Mouse (Mus musculus) mesoderm, embryonic 11.5 days (tissue): ENCODE results near the gene Ntpcr.

Source experiments
- DNase-seq: peaks from one replicate; pipeline ENCODE4 v3.0.0-alpha.2; 2012; ENCODE audit warnings: low read depth, low spot score

The Ntpcr gene

DNA sequence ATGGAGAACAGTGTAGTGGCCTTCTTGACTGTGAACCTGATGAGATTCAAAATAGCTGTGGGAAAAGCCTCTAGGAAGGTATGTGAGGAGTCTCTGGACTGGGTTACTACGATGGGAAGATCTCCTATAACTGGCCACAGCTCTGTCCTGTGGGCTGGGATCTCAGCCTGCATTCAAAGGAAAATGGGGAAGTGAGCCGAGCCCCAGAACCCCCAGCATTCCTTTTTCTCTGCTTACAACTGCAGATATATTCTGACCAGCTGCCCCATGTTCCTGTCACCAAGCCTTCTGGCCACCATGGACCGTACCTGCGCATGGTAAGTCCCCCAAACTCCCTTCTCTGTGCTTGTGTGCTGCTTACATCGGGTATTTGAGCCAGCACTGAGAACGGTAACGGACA is at the start of gene Ntpcr:
TSS of gene Ntpcr (plus strand) at position 218 of the 400 bp plus-strand sequence.
- DNase-seq: no peak

DNA sequence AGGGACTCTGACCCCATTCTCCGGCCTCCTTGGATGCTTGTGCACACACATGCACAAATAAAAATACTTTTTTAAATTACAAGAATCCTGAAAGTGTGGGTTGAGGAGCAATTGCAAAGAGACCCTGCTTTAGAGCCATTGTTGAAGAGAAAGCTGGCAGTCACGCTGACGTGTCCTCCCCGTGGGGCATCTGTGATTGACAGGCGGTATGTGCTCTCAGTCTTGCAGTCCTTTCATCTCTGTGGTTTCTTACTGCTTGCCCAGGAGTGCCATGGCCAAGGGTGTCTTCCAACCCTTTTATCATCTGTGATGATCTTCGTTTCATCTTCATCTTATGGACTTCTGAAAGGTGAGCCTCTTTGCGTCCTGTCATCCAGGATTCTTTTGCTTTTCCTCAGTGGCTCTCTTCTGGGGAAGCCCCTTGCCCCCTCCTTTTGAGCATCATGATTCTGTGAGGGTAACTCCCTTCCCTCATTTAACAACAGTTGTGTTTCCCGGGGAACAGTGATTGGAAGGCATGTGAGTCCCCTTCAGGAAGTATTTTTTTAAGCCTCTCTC is 48.8 kb upstream of the Ntpcr start:
- DNase-seq: no peak

DNA sequence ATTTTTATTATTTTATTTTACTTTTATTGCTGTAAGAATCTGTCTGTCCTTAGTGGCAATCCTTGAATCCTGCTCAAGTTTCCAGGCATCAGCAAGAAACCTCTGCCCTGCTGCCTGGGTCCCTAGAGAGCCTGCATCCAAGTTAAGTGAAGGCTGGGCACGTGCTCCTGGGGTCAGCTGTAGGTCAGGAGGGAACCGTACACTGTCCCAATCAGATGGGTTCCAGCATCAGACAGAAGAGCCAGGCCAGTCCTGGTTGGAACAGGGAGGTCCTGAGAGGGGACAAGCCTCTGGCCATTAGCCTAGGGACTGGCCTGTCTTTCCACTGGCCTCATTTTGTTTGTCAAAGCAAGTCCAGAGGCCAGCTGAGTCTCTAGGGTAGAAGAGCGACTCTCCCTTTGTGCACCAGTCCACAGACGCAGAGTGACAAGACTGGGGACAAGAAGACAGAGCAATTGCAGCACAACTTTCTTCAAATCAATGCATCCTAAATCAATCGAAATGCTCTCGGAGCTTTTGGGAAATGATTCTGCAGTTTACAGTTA is 44.5 kb upstream of the Ntpcr start:
- DNase-seq: no peak

DNA sequence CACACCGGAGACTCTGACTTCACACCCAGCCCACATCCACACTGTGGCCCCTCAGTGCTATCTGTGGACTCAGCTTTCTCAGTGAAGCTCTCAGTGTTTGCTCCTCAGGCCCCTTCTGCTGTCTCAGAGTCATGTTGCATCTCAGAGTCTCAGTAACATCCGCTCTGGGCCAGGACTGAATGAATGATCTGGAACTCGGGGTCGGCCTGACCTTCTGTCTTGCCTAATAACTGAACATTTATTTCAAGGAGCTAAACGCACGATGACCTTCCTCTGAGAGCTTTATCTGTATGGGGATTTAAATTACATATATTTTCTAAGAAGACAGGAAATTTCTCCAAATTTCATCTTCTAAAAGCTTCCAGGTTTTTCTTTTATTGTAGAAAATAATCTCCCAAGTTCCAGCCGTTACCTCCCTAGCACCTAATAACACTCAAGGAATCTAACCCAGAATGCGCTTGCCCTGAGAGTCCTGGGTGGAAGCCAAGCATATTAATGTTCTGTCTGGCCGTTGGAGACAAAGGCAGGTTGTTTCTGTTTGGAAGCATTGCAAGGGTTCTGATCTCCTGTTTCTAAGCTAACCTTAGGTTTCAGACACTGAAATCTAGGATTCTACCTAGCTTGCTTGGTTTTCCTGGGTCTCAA is 43.4 kb upstream of the Ntpcr start:
- no peak for DNase-seq

DNA sequence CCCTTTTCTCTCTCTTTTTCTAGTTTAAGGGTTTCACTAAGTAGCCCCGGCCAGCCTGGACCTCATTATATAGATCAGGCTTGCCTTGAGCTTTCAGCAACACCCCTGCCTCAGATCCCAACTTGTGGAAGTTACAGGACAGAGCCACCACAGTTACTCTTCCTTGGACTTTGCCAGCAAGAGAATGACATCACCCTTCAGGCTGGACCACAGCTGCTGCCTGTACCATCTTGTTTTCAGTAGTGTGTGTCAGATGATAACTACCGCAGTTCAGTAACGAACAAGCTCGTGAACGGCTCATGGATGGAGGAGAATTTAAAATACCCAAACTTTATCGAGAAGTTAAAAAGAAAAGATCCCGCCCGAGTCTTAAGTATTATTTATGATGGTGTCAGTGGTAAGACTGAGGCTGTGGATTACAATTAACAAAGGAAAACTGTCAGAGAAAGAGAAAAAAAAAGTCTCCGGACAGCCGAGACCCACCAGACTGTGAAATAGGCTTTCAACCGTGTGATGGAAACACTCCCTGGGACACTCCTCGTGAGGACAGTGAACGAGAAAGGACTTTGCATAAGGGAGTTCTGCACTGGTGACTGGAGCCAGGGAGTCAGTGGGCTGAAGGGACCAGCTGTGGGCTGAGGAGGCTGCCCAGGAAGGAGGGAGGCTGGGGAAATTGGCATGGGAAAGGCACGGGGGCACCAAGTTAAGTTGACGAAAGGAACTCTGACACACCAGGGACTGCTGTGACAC is 39.4 kb upstream of the Ntpcr start:
- DNase-seq: no peak

DNA sequence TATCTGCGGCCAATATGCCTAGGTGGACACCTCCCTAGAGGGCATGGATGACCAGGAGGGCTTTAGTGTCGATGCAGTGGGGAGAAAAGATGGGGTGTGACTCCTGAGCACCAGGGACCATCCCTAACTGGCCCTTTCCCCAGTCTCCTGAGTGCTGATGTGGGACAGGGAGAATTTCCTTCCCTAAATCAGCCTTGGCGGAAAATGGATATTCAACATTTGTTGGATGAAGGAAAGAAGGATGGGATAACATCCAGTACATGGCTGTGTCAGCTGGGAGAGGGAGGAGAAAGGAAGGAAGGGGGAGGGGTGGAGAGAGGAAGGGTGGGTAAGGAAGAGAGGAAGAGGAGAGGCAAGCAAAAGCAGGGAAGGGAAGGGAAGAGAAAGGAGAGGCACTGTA is 38.8 kb upstream of the Ntpcr start:
- no peak for DNase-seq

DNA sequence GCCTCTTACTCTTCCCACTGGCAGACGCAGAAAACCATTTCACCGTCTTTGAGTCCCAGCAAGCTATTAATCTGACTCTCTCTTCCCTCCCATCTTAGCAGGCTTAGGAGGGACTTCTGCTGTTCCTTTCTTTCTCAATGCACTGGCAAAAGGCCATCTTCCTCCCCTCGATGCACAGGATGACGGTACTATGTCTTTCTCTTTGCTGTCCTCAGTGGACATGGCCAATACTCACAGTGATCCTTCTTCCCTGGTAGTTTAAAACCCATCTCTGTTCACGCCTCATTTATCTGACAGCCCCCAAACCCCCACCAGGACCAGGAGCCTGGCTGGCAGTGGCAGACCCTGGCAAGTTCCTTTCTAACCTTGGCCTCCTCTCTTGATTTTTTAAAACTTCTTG is 37.3 kb upstream of the Ntpcr start:
- no peak for DNase-seq

DNA sequence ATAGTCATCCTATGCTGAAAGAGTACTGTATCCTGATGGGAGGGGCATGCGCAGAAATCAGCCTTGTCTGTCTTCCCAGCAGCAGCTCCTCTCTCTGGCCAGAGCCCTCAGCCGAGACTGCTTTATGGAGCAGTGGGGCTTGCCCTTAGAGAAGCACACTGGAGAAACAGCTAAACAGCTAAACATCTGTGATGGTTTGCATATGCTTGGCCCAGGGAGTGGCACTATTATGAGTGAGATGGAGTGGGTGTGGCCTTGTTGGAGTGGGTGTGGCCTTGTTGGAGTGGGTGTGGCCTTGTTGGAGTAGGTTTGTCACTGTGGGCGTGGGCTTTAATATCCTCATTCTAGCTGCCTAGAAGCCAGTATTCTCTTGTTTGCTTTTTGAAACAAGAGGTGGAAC is 36.6 kb upstream of the Ntpcr start:
- DNase-seq: no peak

DNA sequence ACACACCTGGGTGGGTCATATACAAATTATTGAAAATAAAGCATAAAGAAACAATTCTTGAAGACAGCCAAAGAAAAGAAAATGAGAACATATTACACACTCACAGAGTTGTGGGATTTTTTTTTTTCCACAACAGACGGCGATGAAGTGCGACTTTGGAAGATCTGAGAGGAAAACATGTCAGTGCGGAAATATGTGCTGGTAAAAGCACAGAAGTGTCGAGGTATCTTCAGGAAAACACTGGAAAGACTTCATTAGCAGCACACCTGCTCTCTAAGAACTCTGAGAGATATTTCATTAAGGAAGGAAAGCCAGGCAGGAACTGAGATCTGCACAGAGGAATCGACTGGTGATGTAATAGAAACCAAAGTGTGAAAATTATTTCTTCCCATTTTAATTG is 33.8 kb upstream of the Ntpcr start:
- DNase-seq: no peak

DNA sequence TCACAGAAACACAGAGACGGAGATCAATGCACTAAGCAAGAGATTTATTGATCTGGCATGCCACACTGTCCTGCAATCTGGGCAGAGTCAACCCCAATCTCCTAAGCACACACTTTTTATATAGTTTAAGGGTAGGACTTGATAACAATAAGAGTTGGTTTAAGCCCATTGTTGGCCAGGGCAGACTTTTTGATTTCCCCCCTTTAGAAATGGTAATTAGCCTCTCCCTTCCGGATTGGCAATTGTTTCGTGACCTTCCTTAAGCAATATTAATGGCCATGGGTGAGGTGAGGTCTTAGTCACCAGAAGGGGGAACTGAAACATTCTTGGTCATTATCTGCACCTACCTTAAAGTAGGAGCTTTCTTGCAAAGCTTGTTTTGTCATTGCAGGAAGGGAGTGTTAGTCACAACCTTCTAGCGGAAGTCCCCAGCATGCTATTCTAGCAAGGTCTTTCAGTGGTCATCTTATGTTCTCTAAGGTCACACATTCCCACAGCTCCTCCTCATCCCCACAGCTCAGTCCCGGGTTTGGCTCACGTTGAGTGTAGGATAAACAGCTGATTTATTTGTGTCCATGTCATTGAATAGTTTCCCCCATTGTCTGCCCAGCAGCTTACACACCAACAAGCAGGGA is 30.3 kb upstream of the Ntpcr start:
- DNase-seq: no peak

DNA sequence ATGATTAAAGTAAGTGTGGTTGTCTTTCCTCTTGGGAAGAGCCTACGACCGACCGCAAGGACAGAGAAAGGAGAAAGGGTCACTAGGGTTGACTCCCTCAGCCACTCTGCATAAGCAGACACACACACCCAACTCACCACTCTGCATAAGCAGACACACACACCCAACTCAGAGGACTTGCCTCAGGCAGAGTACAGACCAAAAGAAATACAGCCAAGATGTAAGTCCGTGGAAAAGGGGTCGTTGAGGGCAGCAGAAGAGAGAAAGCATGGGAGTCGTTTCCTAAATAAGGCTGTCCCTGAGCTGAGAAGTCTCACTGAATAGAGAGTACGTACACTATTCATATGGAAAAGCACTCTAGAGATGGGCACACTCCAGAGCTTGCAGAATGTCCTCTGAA is 29.4 kb upstream of the Ntpcr start:
- DNase-seq: no peak

DNA sequence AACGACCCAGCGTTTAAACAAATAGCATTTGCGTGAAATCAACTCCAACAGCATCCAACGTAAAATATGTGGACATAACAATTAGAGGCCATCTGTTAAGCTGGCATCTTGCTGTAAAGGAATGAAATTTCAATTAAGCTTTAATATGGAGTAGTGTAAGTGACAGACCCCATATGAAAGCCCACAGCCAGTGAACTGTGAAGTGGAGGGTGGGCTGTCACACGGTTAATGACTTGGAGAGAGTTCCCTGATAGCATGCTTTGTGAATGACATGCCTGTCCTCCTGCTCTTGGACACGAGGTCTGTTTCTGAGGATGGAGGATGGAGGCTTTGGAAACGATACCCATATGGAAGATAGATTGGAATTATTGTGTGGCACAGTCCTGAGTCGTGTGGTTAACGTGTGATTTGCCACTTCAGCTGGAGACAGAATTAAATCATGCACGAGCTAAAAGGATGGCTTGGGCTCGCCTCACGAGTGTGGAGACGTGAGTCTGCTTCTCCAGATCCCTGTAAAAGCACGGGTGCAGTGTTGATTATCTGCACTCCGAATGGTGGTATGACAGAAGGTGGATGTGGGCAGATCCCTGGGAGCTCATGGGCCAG is 26.8 kb upstream of the Ntpcr start:
- DNase-seq: no peak

DNA sequence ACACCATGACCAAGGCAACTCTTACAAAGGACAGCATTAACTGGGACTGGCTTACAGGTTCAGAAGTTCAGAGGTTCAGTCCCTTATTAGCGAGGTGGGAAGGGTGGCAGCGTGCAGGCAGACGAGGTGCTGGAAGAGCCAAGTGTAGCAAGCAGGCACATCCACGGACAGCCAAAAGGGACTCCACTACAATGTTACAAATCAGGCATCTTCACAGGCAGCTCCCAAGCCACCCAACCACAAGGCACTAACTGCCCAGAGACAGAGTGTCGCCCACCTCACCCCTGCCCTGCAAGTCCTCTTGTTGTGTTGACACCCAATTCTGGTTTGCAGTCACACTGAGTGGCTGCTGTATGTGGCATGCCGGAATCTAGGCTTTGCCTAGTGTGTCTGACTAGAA is 25.3 kb upstream of the Ntpcr start:
- DNase-seq: no peak

DNA sequence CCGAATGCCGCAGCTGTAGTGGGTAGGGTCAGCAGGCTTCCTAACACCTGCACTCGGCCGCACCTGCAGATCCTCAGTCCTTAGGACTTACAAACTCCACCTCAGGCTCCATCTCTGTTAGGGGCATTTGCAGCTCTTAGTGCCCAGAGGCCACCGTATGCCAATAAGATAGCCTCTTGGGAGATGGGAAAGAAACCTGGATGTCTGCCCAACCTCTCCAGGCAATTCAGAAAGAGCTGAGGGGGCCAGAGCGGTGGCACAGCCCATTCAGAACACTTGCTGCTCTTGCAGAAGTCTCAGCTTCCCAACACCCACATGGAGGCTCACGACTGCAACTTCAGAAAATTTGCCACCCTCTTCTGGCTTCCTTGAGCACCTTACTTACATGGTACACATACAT is 23.9 kb upstream of the Ntpcr start:
- DNase-seq: no peak

DNA sequence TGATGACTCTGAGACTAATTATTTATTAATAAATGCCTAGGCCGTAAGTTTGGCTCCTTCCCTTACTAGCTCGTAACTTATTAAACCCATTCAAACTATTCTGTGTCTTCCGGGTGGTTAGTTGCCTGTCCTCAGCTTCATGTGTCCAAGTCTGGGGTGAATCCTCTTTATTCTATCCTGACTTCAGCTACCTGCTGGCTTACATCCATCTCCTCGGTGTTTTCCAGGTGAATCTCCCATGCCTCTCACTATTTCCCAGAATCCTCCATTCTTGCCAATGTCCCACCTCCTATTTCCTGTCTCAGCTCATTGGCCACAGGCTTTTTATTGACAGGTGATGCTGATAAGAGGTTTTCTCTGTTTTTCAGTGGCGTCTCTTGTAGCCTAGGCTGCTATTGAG is 20.6 kb upstream of the Ntpcr start:
- no peak for DNase-seq

DNA sequence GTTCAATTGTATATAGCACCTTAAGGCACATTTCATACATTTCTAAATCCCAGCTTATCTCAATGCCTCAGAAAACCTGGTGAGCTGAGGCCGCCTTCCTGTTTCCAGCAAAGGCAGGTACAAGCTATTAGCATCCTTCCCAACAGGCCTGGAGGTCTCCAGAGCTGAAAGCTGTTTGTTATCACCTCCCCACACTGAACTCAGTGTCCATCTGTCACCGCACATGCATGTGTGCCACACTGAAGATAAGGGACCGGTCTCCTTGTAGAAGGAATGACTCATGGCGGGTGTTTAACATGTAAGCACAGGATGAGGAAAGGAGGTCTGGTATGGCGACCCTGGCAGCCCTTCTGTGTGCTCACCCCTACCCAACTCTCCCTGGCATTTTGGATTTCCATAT is 18.2 kb upstream of the Ntpcr start:
- DNase-seq: no peak

DNA sequence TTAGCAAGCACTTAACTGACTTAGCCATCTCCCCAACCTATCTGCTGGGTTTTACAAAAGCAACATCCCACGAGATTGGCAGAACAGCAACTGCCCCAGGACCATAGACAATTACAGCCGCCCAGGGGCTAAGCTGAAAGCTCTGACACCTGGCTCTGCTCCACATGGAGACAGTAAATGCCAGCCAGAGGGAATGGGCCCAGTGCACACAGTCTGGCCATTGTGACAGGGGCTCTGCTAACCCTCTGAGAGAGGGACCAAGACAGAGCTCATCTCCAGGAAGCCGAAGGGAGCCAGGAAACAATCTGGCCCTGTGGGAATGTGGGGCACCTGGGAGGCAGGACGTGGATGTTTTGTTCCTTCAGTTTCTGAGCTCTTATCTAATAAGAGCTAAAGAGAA is 13.6 kb upstream of the Ntpcr start:
- DNase-seq: no peak

DNA sequence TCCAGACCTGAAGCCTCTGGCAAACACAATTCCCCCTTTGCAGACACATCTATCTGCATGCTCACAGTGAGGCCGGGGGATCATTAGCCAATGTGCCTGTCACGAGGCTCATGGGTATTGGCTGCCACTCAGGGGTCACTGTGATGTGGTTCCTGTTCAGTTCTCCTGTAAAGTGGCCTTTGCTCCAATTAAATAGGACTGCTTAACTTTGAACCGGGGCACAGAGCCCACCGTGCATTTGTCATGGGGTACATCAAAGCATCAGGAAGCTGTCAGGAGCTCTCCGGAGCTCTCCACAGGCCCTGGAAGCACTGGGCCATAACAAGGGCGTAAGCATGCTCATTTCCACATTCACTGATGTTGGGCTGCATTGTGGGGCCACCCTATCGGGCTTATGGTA is 13.2 kb upstream of the Ntpcr start:
- no peak for DNase-seq

DNA sequence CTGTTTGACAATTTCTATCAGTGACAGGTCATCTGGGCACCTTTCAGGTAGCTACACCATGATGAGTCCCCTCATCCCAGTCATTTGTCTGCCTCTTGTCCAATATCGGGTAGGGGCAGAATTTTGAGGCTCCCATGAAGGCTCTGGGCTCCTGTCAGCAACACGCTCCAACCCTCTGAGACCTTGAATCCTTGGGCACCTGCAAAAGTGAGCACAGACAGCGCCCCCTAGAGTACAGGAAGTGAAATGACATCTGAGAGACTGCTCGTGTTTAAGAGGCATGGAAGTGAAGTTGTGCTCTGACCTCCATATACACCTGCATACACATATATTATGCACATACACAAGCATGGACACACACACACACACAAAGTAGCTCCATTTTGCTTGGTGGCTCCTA is 10.8 kb upstream of the Ntpcr start:
- DNase-seq: no peak

DNA sequence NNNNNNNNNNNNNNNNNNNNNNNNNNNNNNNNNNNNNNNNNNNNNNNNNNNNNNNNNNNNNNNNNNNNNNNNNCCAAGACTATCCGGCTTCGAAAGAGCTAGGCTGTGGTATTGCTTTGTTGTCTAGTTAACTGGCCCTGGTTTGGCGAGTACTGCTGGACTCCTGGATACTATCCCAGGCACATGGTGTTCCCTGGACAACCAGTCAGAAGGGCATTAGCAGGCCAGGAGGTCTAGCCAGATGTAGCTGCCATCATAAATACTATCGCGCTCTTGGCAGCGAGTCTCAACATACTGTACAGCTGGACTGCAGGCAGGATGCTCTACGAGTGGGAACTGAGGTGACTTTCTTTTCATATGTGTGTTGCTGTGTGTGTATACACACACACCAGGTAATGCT is 7.1 kb upstream of the Ntpcr start:
- no peak for DNase-seq

DNA sequence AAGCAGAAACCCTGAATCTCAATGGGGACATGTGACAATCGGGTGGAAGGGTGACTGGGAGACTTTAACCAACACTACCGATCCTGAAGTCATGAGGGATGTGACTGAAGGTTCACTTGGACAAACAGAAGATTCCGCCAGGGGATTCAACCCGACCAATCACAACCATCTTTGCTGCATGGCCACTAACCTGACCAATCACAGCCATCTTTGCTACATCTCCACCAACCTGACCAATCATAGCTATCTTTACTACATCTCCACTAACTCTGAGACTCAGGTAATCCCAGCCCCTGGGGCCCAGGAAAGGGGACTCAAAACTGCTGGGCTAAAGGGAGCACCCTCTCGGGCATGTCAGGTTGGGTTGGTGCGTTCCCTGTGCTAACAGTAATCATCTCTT is 6.3 kb upstream of the Ntpcr start:
- no peak for DNase-seq
